Mouse (Mus musculus): ENCODE measurements around the gene Slc13a1.

- TF ChIP-seq EP300 (IDR thresholded peaks at IDR 0.05; ENCODE audit: low read depth): no peak
- no peak for TF ChIP-seq CTCF (IDR thresholded peaks at IDR 0.05; ENCODE audit: low read depth)
These were observed 66.6 kb downstream of the Slc13a1 start for GRCm38 (mm10) chr6:24101281-24101680.
